Mouse (Mus musculus): ENCODE measurements around the gene Ppp4r2. TPM values are rescaled to one million over a fixed set of nuclear protein-coding genes. Genes with fewer than 3 reads are reported as not detected.
"Not testable (repeated sequence)": the region's sequence is repeated elsewhere in the genome, so short reads cannot be mapped to it uniquely, and the experiment has no call there.

Ppp4r2 gene
- polyA plus RNA-seq, 1 experiment from 2014 or later: 31.7 TPM

GRCm38 (mm10) chr6:100834489-100835160, 1.2 kb downstream of the Ppp4r2 start:
- Histone ChIP-seq H3K36me3 (replicated peaks) (peaks cover 43% of the 10 kb centered on the region), H3K4me2 (peak overlapping the region; percentile 51), H3K9ac (peak overlapping the region; percentile 87), H3K27me3 (no peaks in the 10 kb centered on the region), H3K4me1 (peaks cover 28% of the 10 kb centered on the region), H3K27ac (no peak overlapping the region), H3K9me3 (no peaks in the 10 kb centered on the region), H3K4me3 (replicated peaks) (peak overlapping the region; percentile 87)
- 35% methylated on average over 9 of the region's 9 CpGs for WGBS
- ATAC-seq (ENCODE audit: low FRiP score): no peak

- no peak for ATAC-seq (ENCODE audit: low FRiP score)
- Histone ChIP-seq H3K4me2 (no peak overlapping the region), H3K36me3 (replicated peaks) (peaks cover 56% of the 10 kb centered on the region), H3K4me1 (no peaks in the 10 kb centered on the region), H3K27ac (no peak overlapping the region), H3K9me3 (no peaks in the 10 kb centered on the region), H3K27me3 (no peaks in the 10 kb centered on the region), H3K4me3 (replicated peaks) (no peak overlapping the region), H3K9ac (no peak overlapping the region)
- WGBS: 96% methylated on average over 4 of the region's 4 CpGs
These were observed 11.6 kb downstream of the Ppp4r2 start for GRCm38 (mm10) chr6:100845058-100845457.

GRCm38 (mm10) chr6:100847264-100847663, 13.8 kb downstream of the Ppp4r2 start:
- H3K9ac ChIP-seq: no peak overlapping the region
- H3K27me3 ChIP-seq: no peaks in the 10 kb centered on the region
- ATAC-seq (ENCODE audit: low FRiP score): no peak
- no peaks in the 10 kb centered on the region for H3K4me1 ChIP-seq
- WGBS: 91% methylated on average over 5 of the region's 5 CpGs
- no peaks in the 10 kb centered on the region for H3K9me3 ChIP-seq
- H3K27ac ChIP-seq: no peak overlapping the region
- H3K4me2 ChIP-seq: no peak overlapping the region
- peaks cover 39% of the 10 kb centered on the region for H3K36me3 ChIP-seq (replicated peaks)
- no peak overlapping the region for H3K4me3 ChIP-seq (replicated peaks)

- Histone ChIP-seq H3K36me3 (replicated peaks) (peaks cover 27% of the 10 kb centered on the region), H3K9me3 (no peaks in the 10 kb centered on the region), H3K27ac (no peak overlapping the region), H3K4me1 (no peaks in the 10 kb centered on the region), H3K9ac (no peak overlapping the region), H3K4me2 (no peak overlapping the region), H3K27me3 (no peaks in the 10 kb centered on the region), H3K4me3 (replicated peaks) (no peak overlapping the region)
- 93% methylated on average over 9 of the region's 9 CpGs for WGBS
- ATAC-seq (ENCODE audit: low FRiP score): no peak
These were observed 15.4 kb downstream of the Ppp4r2 start for GRCm38 (mm10) chr6:100848682-100849375.

- Histone ChIP-seq H3K4me3 (replicated peaks) (no peak overlapping the region), H3K27ac (no peak overlapping the region), H3K36me3 (replicated peaks) (peaks cover 31% of the 10 kb centered on the region), H3K27me3 (no peaks in the 10 kb centered on the region), H3K9ac (no peak overlapping the region), H3K9me3 (no peaks in the 10 kb centered on the region), H3K4me1 (no peaks in the 10 kb centered on the region), H3K4me2 (no peak overlapping the region)
- 93% methylated on average over 9 of the region's 9 CpGs for WGBS
- no peak for ATAC-seq (ENCODE audit: low FRiP score)
These were observed 17.3 kb downstream of the Ppp4r2 start for GRCm38 (mm10) chr6:100850671-100851081.

GRCm38 (mm10) chr6:100851083-100851482, 17.7 kb downstream of the Ppp4r2 start:
- no peaks in the 10 kb centered on the region for H3K9me3 ChIP-seq
- H3K27me3 ChIP-seq: no peaks in the 10 kb centered on the region
- no peaks in the 10 kb centered on the region for H3K4me1 ChIP-seq
- H3K36me3 ChIP-seq (replicated peaks): peaks cover 29% of the 10 kb centered on the region
- no peak overlapping the region for H3K27ac ChIP-seq
- no peak overlapping the region for H3K4me3 ChIP-seq (replicated peaks)
- H3K4me2 ChIP-seq: no peak overlapping the region
- WGBS: 95% methylated on average over 5 of the region's 5 CpGs
- no peak for ATAC-seq (ENCODE audit: low FRiP score)
- H3K9ac ChIP-seq: no peak overlapping the region

GRCm38 (mm10) chr6:100865321-100865720, 31.9 kb downstream of the Ppp4r2 start:
- Histone ChIP-seq H3K4me3 (replicated peaks) (no peak overlapping the region), H3K9me3 (no peaks in the 10 kb centered on the region), H3K27me3 (no peaks in the 10 kb centered on the region), H3K9ac (no peak overlapping the region), H3K36me3 (replicated peaks) (peaks cover 34% of the 10 kb centered on the region), H3K4me2 (no peak overlapping the region), H3K4me1 (no peaks in the 10 kb centered on the region), H3K27ac (no peak overlapping the region)
- no peak for ATAC-seq (ENCODE audit: low FRiP score)
- 92% methylated on average over 6 of the region's 6 CpGs for WGBS

- not testable (repeated sequence) for H3K9me3 ChIP-seq; H3K4me1 ChIP-seq; H3K27me3 ChIP-seq; H3K9ac ChIP-seq; H3K27ac ChIP-seq; ATAC-seq (ENCODE audit: low FRiP score); H3K4me2 ChIP-seq; H3K4me3 ChIP-seq (replicated peaks)
- peaks cover 34% of the 10 kb centered on the region for H3K36me3 ChIP-seq (replicated peaks)
- WGBS: 79% methylated on average over 4 of the region's 5 CpGs
These were observed 32.4 kb downstream of the Ppp4r2 start for GRCm38 (mm10) chr6:100865788-100866187.

GRCm38 (mm10) chr6:100866246-100866645, 32.8 kb downstream of the Ppp4r2 start:
- H3K9ac ChIP-seq; H3K4me1 ChIP-seq; ATAC-seq (ENCODE audit: low FRiP score); H3K27me3 ChIP-seq; H3K27ac ChIP-seq; H3K9me3 ChIP-seq; H3K4me2 ChIP-seq; H3K4me3 ChIP-seq (replicated peaks): not testable (repeated sequence)
- WGBS: 87% methylated on average over 5 of the region's 5 CpGs
- peaks cover 32% of the 10 kb centered on the region for H3K36me3 ChIP-seq (replicated peaks)

GRCm38 (mm10) chr6:100868863-100869262, 35.4 kb downstream of the Ppp4r2 start:
- WGBS: 40% methylated on average over 5 of the region's 5 CpGs
- ATAC-seq (ENCODE audit: low FRiP score): no peak
- H3K27me3 ChIP-seq: no peaks in the 10 kb centered on the region

GRCm38 (mm10) chr6:100869909-100870308, 36.5 kb downstream of the Ppp4r2 start:
- Histone ChIP-seq H3K36me3 (replicated peaks) (peaks cover 15% of the 10 kb centered on the region), H3K27ac (no peak overlapping the region), H3K27me3 (no peaks in the 10 kb centered on the region), H3K4me3 (replicated peaks) (no peak overlapping the region), H3K9me3 (no peaks in the 10 kb centered on the region), H3K4me1 (no peaks in the 10 kb centered on the region), H3K4me2 (no peak overlapping the region), H3K9ac (no peak overlapping the region)
- WGBS: 89% methylated on average over 9 of the region's 9 CpGs
- no peak for ATAC-seq (ENCODE audit: low FRiP score)

More at GRCm38 (mm10) chr6:100868863-100869262, 35.4 kb downstream of the Ppp4r2 start:
- H3K4me1 ChIP-seq: no peaks in the 10 kb centered on the region
- peaks cover 20% of the 10 kb centered on the region for H3K36me3 ChIP-seq (replicated peaks)
- H3K4me3 ChIP-seq (replicated peaks): no peak overlapping the region
- no peak overlapping the region for H3K9ac ChIP-seq
- H3K9me3 ChIP-seq: no peaks in the 10 kb centered on the region
- no peak overlapping the region for H3K4me2 ChIP-seq
- no peak overlapping the region for H3K27ac ChIP-seq

GRCm38 (mm10) chr6:100873191-100873590, 39.8 kb downstream of the Ppp4r2 start:
- no peak overlapping the region for H3K9ac ChIP-seq
- no peak overlapping the region for H3K4me3 ChIP-seq (replicated peaks)
- no peak overlapping the region for H3K4me2 ChIP-seq
- 75% methylated on average over 6 of the region's 6 CpGs for WGBS
- no peak overlapping the region for H3K27ac ChIP-seq
- H3K9me3 ChIP-seq: no peaks in the 10 kb centered on the region
- H3K36me3 ChIP-seq (replicated peaks): peaks cover 6% of the 10 kb centered on the region; the same call in 1 of the 2 replicates
- no peak for ATAC-seq (ENCODE audit: low FRiP score)
- no peaks in the 10 kb centered on the region for H3K27me3 ChIP-seq
- H3K4me1 ChIP-seq: no peaks in the 10 kb centered on the region

All from forebrain, embryonic 12.5 days (tissue).